Mouse (Mus musculus) left cerebral cortex, adult 18-20 months (tissue): ENCODE data around the gene BC028528. TPM values are rescaled to one million over a fixed set of nuclear protein-coding genes. Genes with fewer than 3 reads are reported as not detected.
"Not testable (repeated sequence)": the region's sequence is repeated elsewhere in the genome, so short reads cannot be mapped to it uniquely, and the experiment has no call there.

Experiments used
- DNase-seq, 2 experiments: peaks; one replicate each; pipeline ENCODE4 v3.0.0; 2021 to 2022; ENCODE audit warnings: low spot score in 2 of 2, mixed read lengths in 1 of 2
- total RNA-seq, 2 experiments: library from RNA; stranded (reverse); gene quantifications; 2 replicates each; pipeline ENCODE4 v1.2.3; 2021

Gene BC028528
- total RNA-seq, 2 experiments from 2014 or later = 3.6 to 6.3 TPM

DNA sequence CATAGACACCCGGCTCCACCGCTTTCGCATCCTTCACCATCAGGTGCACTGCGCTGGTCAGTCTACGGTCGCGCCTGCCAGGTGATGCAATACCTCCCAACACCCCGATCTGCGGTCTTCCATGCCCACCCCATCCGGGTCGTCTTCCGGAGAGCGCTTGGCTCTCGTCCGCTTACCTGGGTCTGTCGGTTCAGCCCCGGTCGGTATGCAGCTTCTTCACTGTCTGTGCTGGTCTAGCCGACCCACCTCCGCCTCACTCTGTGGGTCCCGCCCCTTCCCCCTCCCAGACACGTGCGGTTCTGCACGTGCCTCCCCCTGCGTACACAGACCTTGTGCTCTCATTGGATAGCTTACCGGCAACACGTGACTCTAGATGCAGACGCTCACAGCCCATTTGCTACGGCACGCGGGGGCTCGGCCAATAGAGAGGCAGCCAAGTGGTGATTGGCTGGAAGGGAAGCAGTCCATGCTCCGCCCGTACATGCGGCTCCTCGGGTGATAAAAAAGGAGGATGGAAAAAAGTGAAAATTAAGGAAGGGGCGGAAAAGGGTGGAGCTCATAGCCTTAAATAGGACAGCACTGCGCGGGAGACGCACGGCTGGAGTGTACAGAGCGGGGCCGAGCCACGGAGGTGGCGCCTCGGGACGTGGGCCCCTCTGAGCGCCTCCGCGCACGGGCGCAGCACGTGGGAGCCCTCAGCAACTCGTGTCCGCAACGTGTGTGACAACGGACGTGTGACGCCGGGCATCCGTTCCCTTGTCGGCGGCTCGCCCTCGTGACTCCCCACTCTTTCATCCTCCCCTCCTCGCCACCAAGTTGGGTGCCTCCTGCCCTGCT, 9.6 kb downstream of the BC028528 start, which contains the start of gene Ciart:
Gene Ciart, minus strand, starts transcription at position 273 of the 837 bp plus-strand sequence.
- peak; percentile 93 to 94 for DNase-seq

DNA sequence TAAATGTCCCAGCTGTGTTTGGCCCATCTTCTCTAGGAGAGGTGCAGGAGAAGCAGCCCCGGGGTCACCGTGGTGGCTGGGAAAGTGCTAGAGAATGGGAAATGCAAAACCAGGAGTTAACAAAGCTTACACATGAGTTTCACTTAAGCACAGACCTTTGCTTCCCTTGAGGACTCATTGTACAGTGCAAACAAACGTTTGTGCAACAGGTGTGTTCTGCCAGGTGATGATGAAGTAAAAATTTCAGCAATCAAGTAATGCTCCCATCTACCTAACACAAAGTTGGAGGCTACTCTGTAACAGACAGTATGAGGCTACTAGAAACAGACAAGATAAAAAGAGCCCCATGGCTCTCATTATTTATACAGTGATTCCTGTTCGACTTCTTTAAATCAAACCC, 12.7 kb downstream of the BC028528 start:
- no peak for DNase-seq

GRCm38 (mm10) chr3:95872048-95872447, 19.8 kb downstream of the BC028528 start:
- no peak for DNase-seq

- peak; percentile 80 to 88 for DNase-seq
Measured at GRCm38 (mm10) chr3:95871392-95871867, 20.4 kb downstream of the BC028528 start, which contains the start of gene Mrps21. Gene Mrps21, minus strand, starts transcription at chr3:95871519.

- no peak for DNase-seq
Measured at GRCm38 (mm10) chr3:95870976-95871375, 20.8 kb downstream of the BC028528 start.

GRCm38 (mm10) chr3:95867408-95867807, 24.4 kb downstream of the BC028528 start:
- DNase-seq = no peak

DNA sequence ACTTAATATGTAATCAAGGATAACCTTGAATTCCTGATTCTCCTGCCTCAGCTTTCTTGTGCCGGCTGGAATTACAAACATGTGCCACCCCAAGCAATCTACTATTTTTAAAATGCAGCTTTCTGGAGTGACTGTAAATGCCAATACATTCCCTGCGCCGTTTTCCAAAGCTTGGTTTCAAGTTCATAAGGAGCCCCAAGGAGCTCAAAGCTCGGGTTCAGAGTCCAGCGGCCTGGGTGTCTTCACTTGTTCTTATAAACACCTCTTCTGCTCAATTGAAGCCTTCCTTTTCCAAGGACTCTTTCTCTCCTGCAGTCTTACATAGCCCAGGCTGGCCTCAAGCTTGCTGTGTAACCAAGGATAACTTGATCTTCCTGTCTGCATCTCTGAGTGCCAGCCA, 25.7 kb downstream of the BC028528 start:
- DNase-seq = no peak

DNA sequence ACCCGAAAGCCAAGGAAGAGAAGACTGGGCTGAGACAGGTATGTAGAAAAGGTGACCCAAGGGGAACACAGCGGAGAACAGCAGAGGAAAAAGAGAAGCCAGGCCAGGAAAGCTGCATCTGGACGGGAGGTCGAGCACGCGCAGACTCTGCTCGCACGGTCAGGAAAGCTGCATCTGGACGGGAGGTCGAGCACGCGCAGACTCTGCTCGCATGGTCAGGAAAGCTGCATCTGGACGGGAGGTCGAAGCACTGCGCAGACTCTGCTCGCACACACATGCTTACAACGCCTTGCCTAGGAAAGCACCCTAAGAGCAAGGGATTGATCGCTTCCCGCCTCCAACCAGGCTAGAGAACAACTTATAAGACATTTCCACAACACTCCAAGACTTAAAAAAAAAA, 26.2 kb downstream of the BC028528 start:
- DNase-seq = no peak

- peak; percentile 58 to 76 for DNase-seq
Measured at GRCm38 (mm10) chr3:95865050-95865449, 26.8 kb downstream of the BC028528 start.

DNA sequence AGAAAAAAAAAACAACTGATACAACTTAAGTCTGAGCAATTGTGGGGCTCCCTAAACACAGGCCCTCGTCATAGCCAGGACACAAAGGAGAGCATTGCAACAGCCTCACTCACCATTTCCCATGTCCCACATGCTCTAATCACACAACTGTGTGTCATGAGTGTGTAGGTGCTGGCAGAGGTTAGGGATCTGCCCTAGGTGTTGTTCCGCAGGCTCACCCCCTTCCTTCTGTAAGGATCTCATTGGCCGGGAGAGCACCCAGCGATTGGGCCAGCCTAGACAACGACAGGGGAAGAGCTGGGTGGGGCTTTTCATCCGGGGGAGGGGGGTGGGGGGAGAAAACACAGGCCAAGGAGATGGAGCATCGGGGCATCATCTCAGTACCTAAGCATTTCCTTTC, 28.2 kb downstream of the BC028528 start:
- no peak for DNase-seq

DNA sequence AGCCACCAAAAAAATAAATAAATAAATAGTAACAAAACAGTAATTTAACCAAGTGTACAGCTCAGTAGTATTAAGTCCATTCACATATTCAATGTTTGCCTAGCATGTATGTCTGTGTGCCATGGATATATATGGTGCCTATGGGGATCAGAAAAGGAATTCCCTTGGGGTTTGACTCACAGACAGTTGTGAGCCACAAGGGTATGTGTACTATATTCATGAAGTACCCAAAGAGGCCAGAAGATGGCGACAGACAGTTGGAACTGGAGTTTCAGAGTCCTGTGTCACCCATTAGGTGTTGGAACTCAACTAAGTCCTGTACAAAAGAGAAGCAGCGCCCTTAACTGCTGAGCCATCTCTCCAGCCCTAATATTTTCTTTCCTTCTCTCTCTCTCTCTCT, 30.0 kb downstream of the BC028528 start:
- peak; percentile 32 to 75 for DNase-seq

DNA sequence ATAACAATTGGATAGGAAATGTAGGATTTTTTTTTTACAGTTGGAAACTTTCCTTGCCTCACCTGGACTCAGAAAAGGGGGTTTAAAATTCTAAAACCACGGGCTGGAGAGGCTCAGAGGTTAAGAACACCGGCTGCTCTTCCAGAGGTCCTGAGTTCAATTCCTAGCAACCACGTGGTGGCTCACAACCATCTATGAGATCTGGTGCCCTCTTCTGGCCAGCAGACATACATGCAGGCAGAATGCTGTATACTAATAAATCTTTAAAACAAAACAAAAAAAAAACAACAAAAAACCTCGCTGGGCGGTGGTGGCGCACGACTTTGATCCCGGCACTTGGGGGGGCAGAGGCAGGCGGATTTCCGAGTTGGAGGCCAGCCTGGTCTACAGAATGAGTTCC, 30.6 kb downstream of the BC028528 start:
- no peak for DNase-seq

- no peak for DNase-seq
Measured at GRCm38 (mm10) chr3:95860323-95860722, 31.5 kb downstream of the BC028528 start.

DNA sequence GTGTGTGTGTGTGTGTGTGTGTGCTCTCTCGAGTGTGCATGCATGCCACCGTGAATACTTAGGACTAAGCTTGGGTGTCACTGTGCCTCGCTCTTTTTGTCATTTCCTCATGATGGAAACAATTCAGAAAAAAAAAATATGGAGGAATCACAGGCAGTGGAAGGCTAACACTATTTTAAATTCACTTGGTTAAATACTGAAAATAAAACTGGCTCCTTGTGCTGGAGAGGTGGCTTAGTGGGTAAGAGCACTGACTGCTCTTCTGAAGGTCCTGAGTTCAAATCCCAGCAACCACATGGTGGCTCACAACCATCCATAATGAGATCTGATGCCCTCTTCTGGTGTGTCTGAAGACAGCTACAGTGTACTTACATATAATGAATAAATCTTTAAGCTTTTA, 33.5 kb downstream of the BC028528 start:
- not testable (repeated sequence) for DNase-seq

GRCm38 (mm10) chr3:95857050-95857449, 34.8 kb downstream of the BC028528 start:
- DNase-seq = not testable (repeated sequence)

DNA sequence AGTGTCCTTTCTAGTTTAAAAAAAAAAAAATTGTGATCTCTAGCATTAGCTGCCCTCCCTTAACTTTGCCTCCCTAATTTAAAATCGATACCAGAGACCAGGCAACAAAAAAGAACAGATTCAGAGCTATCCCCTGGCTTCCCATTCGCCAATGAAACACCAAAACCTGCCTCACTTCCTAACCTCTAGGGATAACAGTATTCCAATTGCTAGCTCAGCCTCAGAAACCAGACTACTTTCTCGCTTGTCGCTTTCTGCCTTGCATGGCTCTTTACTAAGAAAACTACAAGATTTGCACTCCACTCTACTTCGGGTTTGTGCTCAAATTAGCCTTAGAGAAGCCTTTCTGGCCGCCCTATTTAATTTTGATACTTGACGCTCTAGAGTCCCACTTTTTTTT, 35.7 kb downstream of the BC028528 start:
- DNase-seq = no peak

- DNase-seq = peak; percentile 94 to 96
Measured at GRCm38 (mm10) chr3:95855502-95856089, 36.2 kb downstream of the BC028528 start, which contains the start of gene Prpf3. Gene Prpf3, minus strand, starts transcription at chr3:95855885.

DNA sequence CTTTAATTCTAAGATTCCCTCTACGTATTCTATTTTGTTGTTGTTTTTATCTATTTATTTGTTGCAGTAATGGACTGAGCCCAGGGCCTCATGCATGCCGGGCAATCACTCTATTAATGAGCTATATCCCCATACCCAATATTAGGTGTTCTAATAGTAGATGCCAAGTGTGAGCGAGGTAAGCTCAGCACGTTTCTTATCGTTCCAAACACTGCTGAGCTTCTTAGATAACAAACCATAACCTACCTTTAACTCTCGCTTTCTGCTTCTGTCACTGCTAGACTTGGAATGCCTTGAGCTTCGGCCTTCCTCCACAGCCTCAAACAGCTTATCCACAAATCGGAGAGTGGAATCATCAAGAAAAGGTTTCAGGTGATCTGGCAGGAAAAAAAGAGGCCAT, 40.5 kb downstream of the BC028528 start:
- no peak for DNase-seq

- no peak for DNase-seq
Measured at GRCm38 (mm10) chr3:95850611-95851010, 41.2 kb downstream of the BC028528 start.

DNA sequence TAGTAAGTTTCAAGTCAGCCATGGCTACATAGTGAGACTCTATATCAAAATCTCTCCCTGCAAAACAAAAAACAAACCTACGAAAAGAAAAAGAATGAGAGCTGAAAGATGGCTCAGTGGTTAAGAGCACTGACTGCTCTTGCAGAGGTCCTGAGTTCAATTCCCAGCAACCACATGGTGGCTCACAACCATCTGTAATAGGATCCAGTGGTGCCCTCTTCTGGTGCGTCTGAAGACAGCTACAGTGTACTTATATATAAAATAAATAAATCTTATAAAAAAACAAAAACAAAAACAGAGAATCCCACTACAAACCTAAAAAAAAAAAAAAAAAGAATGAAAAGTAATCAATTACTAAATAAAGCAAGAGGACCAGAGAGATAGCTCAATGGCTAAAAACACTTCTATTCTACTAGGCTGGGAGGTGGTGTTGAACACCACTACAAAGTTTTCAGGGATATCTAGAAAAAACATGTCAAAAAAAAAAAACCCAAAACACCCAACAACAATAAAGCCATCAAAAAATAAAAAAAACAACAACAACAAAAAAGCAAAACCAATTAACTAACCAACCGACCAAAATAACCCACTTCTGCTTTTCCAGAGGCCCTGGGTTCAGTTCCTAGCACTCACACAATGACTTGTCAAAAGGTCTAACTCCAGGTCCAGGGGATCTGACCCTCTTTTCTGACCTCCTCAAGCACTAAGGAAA, 49.1 kb downstream of the BC028528 start:
- no peak for DNase-seq

- no peak for DNase-seq
Measured at GRCm38 (mm10) chr3:95839250-95839649, 52.6 kb downstream of the BC028528 start.
